Mouse (Mus musculus) testis, adult 2 months (tissue): Measurements from ENCODE around the gene Park7. TPM values are rescaled to one million over a fixed set of nuclear protein-coding genes. Genes with fewer than 3 reads are reported as not detected.

Experiments used
- H3K27ac ChIP-seq: fragments of 200-500 bp; 2 replicates; pipeline ENCODE4 v1.5.1; 2012; ENCODE audit warnings: low read depth, low read length; ENCODE audit not compliant: control insufficient read depth, insufficient read depth
- H3K27me3 ChIP-seq: fragments of 200-500 bp; 2 replicates; pipeline ENCODE4 v1.6.1; 2012; ENCODE audit warnings: mild to moderate bottlenecking, low read length, moderate library complexity; ENCODE audit not compliant: control insufficient read depth, insufficient read depth
- H3K36me3 ChIP-seq: fragments of 200-500 bp; 2 replicates; pipeline ENCODE4 v1.6.1; 2012; ENCODE audit warnings: mild to moderate bottlenecking, low read length; ENCODE audit not compliant: control insufficient read depth, insufficient read depth
- H3K4me1 ChIP-seq: fragments of 200-500 bp; 2 replicates; pipeline ENCODE4 v1.6.1; 2012; ENCODE audit warnings: low read length; ENCODE audit not compliant: control insufficient read depth, insufficient read depth
- H3K4me3 ChIP-seq: fragments of 200-500 bp; 2 replicates; pipeline ENCODE4 v1.5.1; 2012; ENCODE audit warnings: low read depth, mild to moderate bottlenecking, low read length, moderate library complexity, mixed read lengths; ENCODE audit not compliant: control insufficient read depth
- CTCF ChIP-seq: fragments of 200-500 bp; IDR thresholded peaks from 2 replicates; pipeline ENCODE4 v1.5.1; 2012; ENCODE audit warnings: low read depth, mild to moderate bottlenecking, inconsistent platforms, low read length, moderate library complexity; ENCODE audit not compliant: control insufficient read depth, insufficient read depth, insufficient replicate concordance
- POLR2A ChIP-seq: fragments of 200-500 bp; IDR thresholded peaks from 2 replicates; pipeline ENCODE4 v1.6.1; 2012; ENCODE audit warnings: low read depth, mild to moderate bottlenecking, inconsistent platforms, low read length, moderate library complexity; ENCODE audit not compliant: control insufficient read depth
- polyA plus RNA-seq: library from polyadenylated mRNA; depleted of rRNA; stranded (reverse); fragments of >200 nt; gene quantifications from 2 replicates; pipeline ENCODE4 v1.2.3, GENCODE M21; 2012

Park7 gene
- polyA plus RNA-seq, 1 experiment: 88.1 TPM

DNA sequence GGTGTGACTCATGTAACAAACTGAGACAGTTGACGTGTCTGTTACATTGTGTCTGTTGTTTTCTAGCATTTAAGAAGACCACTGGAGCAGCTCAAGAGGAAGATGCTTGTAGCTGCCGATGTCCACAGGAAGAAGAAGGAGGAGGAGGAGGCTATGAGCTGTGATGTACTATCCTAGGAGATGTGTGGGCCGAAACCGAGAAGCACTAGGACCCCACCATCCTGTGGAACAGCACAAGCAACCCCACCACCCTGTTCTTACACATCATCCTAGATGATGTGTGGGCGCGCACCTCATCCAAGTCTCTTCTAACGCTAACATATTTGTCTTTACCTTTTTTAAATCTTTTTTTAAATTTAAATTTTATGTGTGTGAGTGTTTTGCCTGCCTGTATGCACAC lies 30.5 kb upstream of the Park7 start:
- Histone ChIP-seq H3K4me1 (peaks cover 2% of the 10 kb centered on the region; the same call in 1 of the 2 replicates), H3K27ac (no peak overlapping the region), H3K4me3 (no peak overlapping the region), H3K36me3 (no peaks in the 10 kb centered on the region), H3K27me3 (no peaks in the 10 kb centered on the region)
- no peak for TF ChIP-seq CTCF
- TF ChIP-seq POLR2A: no peak

DNA sequence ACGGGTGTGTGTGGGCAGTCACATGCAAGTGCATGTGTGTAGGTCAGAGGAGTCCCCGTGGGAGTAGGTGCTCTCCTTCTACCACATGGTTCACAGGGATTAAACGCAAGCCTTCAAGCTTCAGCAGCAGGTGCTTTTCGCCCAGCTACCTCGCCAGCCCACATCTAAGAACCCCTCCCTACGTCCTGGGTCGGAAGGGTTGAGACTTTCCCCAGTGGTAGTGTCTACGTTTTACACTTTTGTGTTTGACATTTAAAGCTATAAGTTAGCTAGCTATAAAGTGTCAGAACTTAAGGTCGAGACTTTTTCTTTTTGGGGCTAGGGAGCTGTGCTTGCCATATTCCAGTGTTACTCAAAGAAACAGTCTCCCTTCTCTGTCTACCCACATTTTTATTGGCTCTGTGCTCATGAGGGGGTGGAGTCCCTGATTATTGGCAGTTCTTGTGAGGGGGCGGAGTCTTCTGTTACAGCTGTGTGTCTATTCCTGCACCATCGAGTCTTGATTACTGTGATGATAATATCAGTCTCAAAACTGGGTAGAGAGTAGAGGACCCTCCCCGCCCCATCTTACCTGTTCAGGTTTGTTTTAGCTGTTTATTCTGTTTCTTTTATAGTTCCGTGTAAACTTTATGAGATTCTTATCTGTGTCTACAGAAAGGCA lies 25.9 kb upstream of the Park7 start:
- Histone ChIP-seq H3K4me1 (peaks cover 3% of the 10 kb centered on the region; the same call in 1 of the 2 replicates), H3K36me3 (no peaks in the 10 kb centered on the region), H3K4me3 (no peak overlapping the region), H3K27ac (no peak overlapping the region), H3K27me3 (no peaks in the 10 kb centered on the region)
- no peak for TF ChIP-seq POLR2A
- no peak for TF ChIP-seq CTCF

DNA sequence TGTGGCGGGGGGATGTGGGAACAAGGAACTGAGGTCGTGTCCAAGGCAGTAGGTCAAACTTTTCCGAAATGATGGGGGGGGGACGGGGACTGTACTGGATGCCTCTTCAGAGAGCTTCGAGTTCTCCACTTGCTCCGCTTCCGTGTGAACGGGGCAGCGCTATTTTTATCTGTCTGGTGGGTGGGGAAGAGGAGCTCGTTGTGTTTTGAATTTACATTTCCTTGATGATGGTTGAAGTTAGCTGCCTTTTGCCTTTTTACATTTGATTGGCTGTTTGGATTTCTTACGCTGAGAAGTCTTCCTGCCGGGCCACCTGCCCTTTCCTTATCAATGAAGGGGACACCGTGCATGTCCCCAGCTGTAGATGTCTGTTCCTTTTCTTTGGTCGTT lies 23.8 kb upstream of the Park7 start:
- Histone ChIP-seq H3K36me3 (no peaks in the 10 kb centered on the region), H3K27me3 (no peaks in the 10 kb centered on the region), H3K27ac (no peak overlapping the region), H3K4me1 (peaks cover 5% of the 10 kb centered on the region), H3K4me3 (no peak overlapping the region)
- TF ChIP-seq CTCF: no peak
- TF ChIP-seq POLR2A: no peak

DNA sequence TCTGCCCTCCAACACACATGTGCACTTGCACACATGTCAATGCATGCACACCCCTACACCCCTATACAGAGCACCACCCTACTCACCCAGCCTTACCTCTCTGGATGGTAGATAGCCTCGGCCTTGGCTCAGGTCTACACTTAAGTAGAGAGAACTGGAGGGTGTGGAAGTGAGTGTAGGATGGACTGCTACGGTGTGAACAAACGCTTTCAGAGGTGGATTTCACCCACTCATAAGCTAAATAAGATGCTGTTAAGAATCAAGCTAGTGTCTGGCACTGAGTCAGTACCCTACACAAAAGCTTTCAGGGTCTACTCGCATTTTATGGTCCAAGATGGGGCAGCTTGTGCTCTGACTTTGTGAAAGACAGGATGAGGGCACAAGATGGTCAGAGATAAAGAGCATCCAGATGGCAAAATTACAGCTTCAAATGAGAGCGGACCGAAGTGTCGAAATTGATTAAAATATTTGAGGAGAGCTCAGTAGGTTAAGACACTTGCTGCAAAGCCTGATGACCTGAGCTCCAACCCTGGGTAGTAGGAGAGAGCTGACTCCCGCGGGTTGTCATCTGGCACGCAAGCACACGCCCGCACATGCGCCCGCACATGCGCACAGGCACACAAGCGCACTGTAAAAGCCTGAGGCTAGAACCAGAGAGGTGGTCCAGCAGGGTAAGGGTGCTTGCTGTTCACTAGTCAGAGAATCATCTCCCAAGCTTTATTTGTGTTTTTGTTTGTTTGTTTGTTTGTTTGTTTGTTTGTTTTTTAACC lies 23.2 kb upstream of the Park7 start:
- H3K4me1 ChIP-seq: peaks cover 5% of the 10 kb centered on the region
- no peaks in the 10 kb centered on the region for H3K27me3 ChIP-seq
- no peaks in the 10 kb centered on the region for H3K36me3 ChIP-seq
- no peak overlapping the region for H3K4me3 ChIP-seq
- TF ChIP-seq CTCF (no peak), POLR2A (no peak)
- H3K27ac ChIP-seq: no peak overlapping the region

DNA sequence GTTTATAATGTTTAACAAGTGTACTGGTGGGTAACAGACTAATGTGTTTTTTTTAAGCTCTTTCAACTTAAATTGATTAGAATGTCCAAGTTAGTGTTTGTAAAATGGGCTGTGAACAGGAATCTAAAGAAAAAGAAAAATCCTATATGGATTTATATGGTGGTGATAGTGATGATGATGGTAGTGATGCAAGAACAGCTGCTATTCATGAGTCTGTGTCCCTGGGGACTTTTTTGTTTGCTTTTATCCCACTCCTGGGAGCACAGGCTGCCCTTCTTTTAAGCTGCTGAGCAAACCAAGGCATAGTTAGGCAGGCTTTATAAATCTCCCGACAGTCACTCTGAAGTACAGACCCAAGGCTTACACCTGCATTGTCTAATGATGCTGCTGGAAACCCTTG lies 19.3 kb upstream of the Park7 start:
- Histone ChIP-seq H3K4me1 (peaks cover 4% of the 10 kb centered on the region), H3K36me3 (no peaks in the 10 kb centered on the region), H3K27ac (no peak overlapping the region), H3K4me3 (no peak overlapping the region), H3K27me3 (no peaks in the 10 kb centered on the region)
- no peak for TF ChIP-seq POLR2A
- TF ChIP-seq CTCF: no peak

DNA sequence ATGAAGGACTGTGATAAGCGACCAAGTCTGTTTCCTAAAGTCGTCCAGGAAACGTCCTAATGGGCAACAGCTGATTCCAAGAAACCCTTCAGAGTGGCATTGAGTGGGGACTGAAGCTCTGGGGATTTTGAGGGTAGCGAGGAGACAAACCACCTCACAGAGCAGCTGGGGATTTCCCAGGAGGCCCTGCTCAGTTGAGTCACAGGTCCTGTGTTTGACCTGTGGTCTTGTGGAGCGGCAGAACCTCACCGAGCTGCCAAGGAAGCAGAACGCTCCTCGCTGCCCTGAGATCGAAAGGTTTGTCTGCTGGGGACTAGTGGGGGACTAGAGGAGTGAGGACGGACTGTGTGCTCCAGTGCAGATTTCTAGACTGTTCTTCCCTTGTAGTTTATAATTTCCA lies 13.6 kb upstream of the Park7 start:
- TF ChIP-seq CTCF: no peak
- TF ChIP-seq POLR2A: no peak
- no peak overlapping the region for H3K4me3 ChIP-seq
- H3K36me3 ChIP-seq: no peaks in the 10 kb centered on the region

DNA sequence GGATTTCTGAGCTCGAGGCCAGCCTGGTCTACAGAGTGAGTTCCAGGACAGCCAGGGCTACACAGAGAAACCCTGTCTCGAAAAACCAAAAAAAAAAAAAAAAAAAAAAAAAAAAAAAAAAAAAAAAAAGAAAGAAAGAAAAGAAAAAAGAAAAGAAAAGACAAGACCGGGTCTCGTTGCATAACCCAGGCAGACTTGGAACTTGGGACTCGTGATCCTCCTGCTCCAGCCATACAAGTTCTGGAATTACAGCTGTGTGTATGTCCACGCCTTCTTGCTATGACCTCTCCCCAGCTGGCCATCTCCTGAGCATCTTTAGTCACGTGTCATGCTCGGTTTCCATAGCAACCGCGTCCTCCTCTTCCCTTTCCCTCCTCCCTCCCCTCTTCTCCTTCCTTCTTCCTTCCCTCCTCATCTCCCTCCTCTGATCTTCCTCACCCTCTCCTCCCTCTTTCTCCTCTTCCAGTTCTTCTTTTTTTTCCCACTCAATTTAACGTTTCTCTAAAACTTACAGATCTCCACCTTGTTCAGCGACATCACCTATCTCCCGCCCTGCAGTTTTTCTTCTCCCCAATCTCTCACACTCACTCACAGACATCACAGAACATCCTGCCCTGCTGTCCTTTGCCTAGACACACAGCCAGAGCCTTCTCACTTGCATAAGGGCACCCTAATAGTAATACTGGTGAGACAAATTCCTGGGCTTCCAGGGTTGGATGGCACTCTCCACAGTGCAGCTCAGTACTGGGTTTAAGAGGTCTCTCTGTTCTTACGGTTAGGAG lies 12.9 kb upstream of the Park7 start:
- Histone ChIP-seq H3K36me3 (no peaks in the 10 kb centered on the region), H3K27me3 (no peaks in the 10 kb centered on the region), H3K27ac (no peak overlapping the region), H3K4me3 (no peak overlapping the region), H3K4me1 (peaks cover 3% of the 10 kb centered on the region)
- TF ChIP-seq CTCF: no peak
- TF ChIP-seq POLR2A: no peak

More for the DNA sequence above, 13.6 kb upstream of the Park7 start:
- no peak overlapping the region for H3K27ac ChIP-seq
- peaks cover 3% of the 10 kb centered on the region for H3K4me1 ChIP-seq
- no peaks in the 10 kb centered on the region for H3K27me3 ChIP-seq
